Mouse (Mus musculus) pancreas, adult 10 weeks (tissue): Measurements from ENCODE around the gene Kif23. TPM values are rescaled to one million over a fixed set of nuclear protein-coding genes. Genes with fewer than 3 reads are reported as not detected.

Source experiments
- polyA plus RNA-seq: library from polyadenylated mRNA; stranded (reverse); fragments of 350-450 nt; fragmentation: Illumina TruSeq; extraction: RNeasy Lipid Tissue Mini Kit (QIAGEN cat#74804); gene quantifications from one replicate; pipeline ENCODE4 v1.2.3, GENCODE M21; 2015; ENCODE audit warnings: low read depth, low replicate concordance; ENCODE audit not compliant: insufficient read depth

The Kif23 gene
- 2.2 TPM for polyA plus RNA-seq

GRCm38 (mm10) chr9:61946623-61947401 lies at the start of gene Kif23:
TSS of gene Kif23 (minus strand) at chr9:61946774.

GRCm38 (mm10) chr9:61914203-61914916 lies 32.2 kb downstream of the Kif23 start, which contains the start of gene Rplp1:
TSS of gene Rplp1 (minus strand) at chr9:61914542.

Other genes with a start within 250 kb of the Kif23 start
- gene Rplp1, start 32.2 kb downstream of the Kif23 start, polyA plus RNA-seq = 2,093 TPM
- gene Paqr5, start 80.1 kb upstream of the Kif23 start, polyA plus RNA-seq = 0.57 TPM
- gene Glce, start 175.9 kb upstream of the Kif23 start, polyA plus RNA-seq = 2.9 TPM